Comparison of ENCODE assay signal across 15 mouse cellular contexts in the genomic region with DNA sequence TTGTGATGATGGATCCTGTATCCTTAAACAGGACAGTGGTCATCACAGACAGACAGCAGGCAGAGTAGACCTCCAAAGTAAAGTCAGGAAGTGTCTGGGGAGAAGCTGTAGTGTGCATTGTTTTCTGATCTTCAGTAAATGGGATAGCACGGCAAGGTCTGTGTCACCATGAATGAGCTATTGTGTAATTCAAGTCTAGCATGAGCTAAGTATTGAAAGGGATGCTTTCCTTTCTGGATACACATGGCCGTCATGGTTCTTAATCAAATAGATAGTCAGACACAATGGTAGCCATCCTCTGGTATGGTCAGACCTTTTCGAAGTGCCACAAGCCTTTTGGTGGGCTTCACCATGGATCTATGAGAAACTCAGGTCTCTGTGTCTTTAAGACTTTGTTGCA.
DNase-seq lines count a peak whose midpoint lies in the region.
"Had no signal": no experiment of that assay in that cellular context is flagged by ENCODE, and none has a peak within 500 bp of the region (broad histone marks: within the 10 kb centered on the region; RNA-seq: fewer than 3 reads in every experiment).

No protein-coding gene starts in this region.

- DNase-seq in retina, postnatal 1 day, result peak; percentile 65
- DNase-seq in retina, embryonic 14.5 days (ENCODE audit: low spot score), result no peak
- DNase-seq in Muller cell, postnatal 12 days (ENCODE audit: inconsistent ontology term), result peak; percentile 58
- no peak for DNase-seq in cerebellum, adult 9-10 months
- DNase-seq: adrenal gland, adult 2 months; adrenal gland, adult 8-10 months; adrenal gland, postnatal 10 days; adrenal gland, postnatal 14 days; adrenal gland, postnatal 25 days; adrenal gland, postnatal 36 days; B cell, adult 2 months; cerebellum, adult 11 months; cerebellum, adult 11-12 months; cerebellum, adult 18-20 months; cerebellum, adult 2 months had no signal

Comparison
In these comparisons a context has a peak if more than half of its experiments do, and no peak if none do; other contexts are left out.
1. DNase-seq: peak in retina, postnatal 1 day (single experiment) and Muller cell, postnatal 12 days (single experiment); none in retina, embryonic 14.5 days (single experiment) and cerebellum, adult 9-10 months (single experiment).